Mouse (Mus musculus) cerebral cortex, adult 2 months (tissue): ENCODE measurements around the gene Clip4.

Experiments used
- WGBS: fragments of 180-500 bp; shearing (Covaris S2); methylation state at CpG from one replicate; pipeline ENCODE4 v1.1.7; 2018; 5-methylcytosine and 5-hydroxymethylcytosine counted together

Clip4 gene

GRCm38 (mm10) chr17:71874077-71874476 is 105.8 kb downstream of the Clip4 start:
- WGBS: 44% methylated on average over 6 of the region's 6 CpGs

- WGBS: 89% methylated on average over 9 of the region's 9 CpGs
Observed at GRCm38 (mm10) chr17:71874795-71875194, 106.5 kb downstream of the Clip4 start.

- WGBS: 83% methylated on average over 7 of the region's 7 CpGs
Observed at GRCm38 (mm10) chr17:71875492-71875891, 107.2 kb downstream of the Clip4 start.

- WGBS: 94% methylated on average over 6 of the region's 6 CpGs
Observed at GRCm38 (mm10) chr17:71881369-71881768, 113.1 kb downstream of the Clip4 start.

- WGBS: 66% methylated on average over 3 of the region's 3 CpGs
Observed at GRCm38 (mm10) chr17:71909107-71909506, 140.8 kb downstream of the Clip4 start.

GRCm38 (mm10) chr17:71913188-71913587 is 144.9 kb downstream of the Clip4 start:
- 74% methylated on average over 3 of the region's 3 CpGs for WGBS
